Mouse (Mus musculus) frontal cortex, postnatal 25 days (tissue): ENCODE measurements at regions not wholly inside any gene's neighbourhood (a gene's known extent, or its start where the extent isn't known, plus 50 kb on each side); places are given as distances from the start of the nearest gene placed in this dataset.

Source experiments
- DNase-seq, 2 experiments: peaks; one replicate each; pipeline ENCODE4 v3.0.0; 2022; ENCODE audit warnings: low spot score in 2 of 2

DNA sequence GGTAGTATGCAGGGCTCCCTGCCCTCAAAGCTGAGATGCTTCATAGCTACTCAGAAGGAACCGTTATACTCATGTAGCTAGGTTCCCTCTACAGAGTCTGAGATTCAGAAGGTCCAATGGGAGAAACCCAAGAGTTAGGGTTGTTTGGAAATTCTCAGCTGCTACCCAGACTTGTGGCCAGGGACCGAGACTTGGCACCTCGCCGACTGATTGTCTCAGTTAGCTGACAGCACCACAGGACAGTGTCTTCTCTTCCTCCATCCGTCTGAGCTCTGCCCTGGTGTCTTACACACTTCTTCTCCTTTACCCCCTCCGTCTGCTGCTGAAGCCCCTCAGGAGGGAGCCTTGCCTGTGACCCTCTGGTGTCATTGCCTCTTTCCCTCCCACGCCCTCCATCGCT, 329.6 kb upstream of the Prox1 start:
- DNase-seq = no peak

DNA sequence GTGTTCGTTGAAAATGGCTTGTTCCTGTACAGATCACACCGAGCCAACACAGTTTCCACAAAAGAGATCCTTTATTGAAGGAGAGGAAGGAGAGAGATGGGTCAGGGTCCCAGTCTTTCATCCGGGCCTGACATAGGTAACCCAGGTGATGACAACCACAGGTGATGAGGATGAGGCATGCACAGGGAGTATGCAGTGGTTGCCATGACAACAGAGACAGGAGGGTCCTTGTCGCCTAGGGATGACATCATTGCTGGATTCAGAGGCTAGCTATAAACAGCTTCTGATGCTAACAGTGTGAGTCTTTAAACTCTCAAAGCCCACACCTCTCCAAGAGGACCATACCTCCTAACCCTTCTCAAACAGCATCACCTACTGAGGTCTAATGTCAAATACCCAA, 327.0 kb upstream of the Prox1 start:
- DNase-seq = no peak

DNA sequence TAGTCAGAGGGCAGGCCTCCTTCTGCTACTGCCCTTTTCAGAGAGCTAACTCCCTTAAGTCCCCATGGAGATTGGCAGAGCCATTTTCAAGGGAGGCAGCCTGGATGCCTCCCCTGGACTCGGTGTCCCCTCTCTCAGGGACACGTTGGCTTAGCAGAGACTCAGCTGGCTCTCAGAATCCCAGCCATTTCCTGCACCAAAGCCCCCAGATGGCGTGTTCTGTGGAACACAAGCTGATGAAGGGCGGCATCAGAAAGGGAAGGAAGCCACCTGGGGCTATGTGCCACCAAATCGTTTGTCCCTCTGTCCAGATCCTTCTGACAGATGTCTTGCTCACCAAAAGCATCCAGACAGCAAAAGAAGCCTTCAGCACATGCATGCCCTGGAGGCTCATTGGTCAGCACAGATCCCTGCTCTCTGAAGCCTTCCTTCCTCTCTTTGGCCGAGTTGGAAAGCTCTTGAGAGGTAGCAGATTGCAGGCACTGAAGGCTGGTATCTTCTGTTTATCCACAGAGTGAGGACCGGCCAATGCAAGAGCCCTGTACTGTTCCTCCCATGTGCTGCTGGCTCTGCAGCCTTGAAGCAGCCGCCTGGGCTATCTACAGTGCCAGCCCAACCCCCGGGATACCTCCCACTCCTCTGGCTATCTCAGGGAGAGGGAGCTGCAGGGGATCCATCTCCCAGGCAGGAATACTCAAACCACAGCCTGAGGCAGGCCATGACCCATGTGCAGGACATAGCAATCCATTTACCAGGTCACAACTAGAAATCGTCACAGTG, 325.4 kb upstream of the Prox1 start:
- DNase-seq = no peak

DNA sequence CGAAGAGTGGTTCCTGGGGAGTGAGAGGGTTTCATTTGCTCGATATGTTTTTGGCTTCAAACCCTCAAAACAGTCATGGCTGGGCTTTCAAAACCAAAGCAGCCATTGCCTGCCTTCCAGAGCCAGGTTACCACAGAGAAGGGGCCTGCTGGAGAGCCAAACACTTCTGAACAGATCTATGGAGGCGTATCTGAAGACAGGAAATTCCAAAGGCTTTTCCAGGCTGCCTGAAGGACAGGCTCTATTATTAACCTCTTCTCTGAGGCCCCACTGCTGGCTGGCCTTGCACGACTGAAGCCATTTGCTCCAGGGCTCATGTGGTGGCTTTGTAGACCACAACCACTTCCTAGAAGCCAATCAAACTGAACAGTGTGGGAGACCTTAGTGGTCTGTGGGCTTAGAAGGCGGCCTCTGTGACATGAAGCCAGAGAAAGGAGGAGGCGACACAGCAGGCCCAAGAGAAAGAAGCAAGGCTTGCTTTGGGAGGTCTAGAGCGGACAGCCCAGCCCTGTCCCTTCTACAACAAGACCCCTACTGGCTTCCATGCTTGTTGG, 316.1 kb upstream of the Prox1 start:
- no peak for DNase-seq

DNA sequence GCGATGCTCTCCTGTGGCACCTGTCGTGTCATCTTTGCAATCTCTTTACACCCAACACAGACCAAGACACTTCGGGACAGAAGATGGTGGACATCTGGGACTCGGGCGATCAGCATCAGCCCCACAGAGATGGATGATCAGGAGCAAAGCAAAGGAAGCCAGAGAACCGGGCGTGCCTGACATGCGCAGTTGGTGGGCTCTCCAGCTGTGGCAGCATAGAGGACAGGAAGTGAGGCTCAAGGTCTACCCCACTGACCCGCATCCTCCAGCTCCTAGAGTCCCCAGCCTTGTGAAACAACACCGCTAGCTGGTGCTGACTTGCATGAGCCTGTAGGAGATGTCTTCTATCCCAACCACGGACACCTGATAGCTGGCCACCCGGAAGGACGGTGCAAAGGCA, 312.9 kb upstream of the Prox1 start:
- DNase-seq = no peak

DNA sequence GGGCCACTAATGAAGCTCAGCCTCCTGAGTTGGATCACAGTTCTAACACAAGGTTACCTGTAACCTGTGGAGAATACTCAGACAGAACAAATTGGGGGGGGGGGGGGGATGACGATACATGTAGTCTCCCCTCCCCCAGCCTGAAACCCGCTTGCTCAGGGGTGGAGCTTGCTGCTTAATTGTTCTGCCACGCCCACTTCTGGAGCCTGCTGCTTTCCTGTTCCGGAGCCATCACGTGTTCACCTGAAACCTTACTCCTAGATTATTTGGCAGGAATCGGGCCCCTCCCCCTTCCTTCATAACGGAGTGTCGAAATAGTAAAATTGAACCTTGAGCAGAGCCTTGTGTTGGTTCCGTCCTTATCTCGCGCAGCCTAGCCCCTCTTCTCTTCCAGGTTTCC, 310.6 kb upstream of the Prox1 start:
- no peak for DNase-seq

DNA sequence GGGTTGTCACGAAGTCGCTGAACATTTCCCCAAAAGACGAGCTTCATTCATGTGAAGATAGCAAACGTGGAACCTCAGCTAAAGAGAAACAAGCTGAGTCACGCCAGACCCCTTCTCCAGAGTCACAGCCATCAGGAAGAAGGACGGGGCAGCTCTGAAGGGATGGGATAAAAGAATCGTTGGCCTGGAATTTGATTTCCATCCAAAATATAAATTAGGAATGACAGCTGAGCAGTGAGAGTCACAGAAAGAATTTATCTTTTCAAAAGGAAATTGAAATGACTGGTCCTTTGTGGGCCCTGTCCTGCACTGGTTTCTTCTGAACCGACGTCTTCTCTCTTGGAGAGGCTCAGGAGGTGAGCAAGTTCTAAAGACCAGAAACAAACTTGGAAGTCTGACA, 310.1 kb upstream of the Prox1 start:
- DNase-seq = no peak

DNA sequence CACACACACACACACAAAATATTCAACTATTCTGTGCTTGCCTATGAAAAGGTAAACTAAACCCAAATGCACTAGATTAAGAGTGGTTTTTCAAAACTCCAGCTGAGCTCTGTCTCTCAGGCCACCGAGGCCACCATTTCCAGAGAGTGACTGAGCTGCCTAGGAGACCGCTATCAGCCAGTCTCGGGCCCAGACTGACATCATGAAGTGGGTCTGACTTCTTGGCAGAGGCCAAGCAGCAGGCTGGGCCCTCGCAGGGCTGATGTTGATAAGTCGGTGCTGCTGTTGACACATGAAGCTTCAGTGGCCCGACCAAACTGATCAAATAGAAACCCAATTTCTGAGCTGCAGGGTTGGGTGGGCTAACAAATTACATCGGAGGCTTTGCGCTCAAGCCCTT, 302.2 kb upstream of the Prox1 start:
- DNase-seq = no peak

DNA sequence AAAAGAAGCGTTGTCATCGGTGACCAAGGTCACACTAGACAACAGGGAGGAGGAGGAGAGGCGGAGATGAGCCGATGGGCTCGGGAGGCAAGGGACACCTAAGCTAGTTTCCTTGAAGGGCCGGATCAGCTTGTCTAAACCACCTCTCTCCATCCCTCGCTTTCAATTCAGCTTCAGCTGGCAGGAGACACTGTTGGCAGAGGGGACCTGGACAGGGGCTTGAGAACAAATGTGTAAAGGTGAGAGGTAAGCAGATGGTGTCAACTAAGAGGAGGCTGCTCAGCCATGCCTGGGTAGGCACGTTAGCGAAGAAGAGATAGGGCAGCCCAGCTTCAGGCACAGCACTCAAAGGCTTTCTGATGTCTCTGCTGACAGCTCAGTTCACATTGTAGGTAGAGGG, 299.8 kb upstream of the Prox1 start:
- DNase-seq = no peak

DNA sequence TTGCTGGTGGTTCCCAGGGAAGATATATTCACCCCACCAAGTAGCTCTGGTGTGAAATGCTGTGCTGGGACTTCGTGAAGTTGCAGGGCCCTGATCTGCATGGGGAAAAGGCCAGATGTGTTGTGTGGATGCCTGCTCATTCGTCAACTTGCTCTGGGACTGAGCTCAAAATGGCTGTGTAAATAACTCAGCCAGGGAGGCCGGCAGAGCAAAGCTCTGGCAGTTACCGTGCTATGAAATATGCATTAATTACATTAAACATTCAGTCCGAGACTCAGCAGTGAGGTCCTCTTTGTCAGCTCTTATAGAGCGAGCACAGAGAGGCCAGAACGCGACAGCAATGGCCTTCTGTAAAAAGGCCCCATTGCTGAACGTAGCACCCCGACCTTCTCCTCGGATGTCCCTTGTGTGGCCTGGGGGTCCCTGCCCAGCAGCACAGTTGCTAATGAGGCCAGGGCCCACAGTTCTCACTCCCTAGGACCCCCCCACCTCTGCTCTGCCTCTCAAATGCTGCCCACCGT, 287.1 kb upstream of the Prox1 start:
- no peak for DNase-seq

DNA sequence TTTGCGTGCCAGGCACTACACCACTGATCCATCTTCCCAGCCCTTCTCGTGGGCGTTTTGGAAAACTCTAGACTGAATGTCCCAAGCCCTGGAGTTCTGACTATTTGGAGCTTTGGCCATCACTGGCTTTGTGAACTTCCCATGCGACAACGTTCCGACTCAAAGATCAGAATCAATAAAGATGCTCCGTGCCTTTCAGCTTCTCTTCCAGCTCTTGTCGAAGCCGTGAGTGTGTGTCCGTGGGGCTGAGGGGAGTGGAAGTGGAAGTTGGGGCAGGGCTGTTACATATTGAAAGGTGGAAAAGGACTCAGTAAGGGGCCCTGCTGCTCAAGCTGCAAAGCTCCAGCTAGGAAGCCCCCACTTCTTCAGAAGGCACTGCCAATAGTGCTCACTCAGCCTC, 283.0 kb upstream of the Prox1 start:
- no peak for DNase-seq

DNA sequence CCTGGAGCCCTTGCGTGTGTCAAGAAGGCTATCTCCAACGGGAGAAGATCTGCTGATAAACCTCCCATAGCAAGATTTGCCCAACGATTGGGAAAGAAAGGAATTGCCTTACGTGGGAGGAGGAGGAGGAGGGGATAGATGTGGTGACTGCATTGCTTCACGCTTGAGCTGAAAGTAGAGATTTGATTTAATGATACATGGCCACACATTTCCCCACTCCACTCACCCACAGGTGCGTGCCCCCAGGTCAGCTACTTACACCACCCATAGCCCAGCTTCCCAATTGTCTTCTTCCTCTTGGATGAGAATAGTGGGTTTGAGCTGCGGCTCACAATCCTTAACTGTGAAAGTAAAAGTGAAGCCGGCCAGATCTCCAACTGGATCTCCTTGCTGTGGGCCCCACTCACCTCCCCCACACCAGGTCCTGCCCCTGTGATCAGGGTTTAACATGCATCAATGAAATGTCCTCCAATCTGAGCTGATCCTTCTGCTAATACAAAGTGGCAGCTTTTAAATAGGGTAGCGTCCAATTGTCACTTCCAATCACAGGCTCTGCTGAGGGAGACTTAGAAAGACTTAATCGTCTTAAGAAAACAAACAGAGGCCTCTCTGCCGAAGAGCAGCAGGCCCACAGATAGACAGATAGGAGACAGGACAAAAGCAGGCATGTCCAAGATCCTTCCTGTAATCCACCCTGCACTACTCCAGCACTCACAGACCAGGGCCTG, 281.8 kb upstream of the Prox1 start:
- no peak for DNase-seq

DNA sequence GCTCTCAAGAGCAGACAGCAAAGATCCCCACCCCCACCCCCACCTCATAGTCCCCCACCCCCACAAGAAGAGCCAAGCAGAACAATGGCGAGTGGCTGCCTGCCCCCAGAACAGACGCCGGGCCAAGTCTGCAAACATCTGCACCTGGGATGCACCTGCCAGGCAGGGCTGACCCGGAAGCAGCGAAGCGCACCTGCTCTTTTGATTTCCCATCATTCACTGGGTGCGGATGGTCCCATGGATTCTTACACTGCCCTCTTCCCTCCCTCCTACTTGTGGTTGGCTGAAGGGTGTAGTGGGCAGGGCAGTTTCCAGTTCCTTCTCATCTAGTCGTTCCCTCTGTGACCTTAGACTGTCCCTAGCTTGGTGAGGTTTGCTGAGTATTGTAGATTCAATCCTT, 277.7 kb upstream of the Prox1 start:
- DNase-seq = no peak

DNA sequence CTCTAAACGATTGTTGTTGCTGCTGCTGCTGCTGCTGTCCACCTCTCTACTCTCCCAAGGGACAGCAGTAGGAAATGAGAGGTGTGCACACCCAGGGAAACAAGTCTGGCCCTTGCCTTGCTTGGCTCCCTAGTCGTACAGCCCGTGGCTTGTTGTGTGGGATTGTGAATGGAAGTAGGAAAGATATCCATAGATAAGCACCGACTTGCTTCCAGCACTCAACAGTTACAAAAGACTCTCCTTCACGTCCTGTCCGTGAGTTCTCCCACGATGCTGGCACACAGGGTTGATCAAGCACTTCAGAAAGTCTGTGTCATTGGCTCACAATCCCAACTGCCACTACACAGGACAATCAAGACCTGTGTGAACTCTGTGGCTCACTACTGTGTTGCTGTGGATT, 276.7 kb upstream of the Prox1 start:
- no peak for DNase-seq

DNA sequence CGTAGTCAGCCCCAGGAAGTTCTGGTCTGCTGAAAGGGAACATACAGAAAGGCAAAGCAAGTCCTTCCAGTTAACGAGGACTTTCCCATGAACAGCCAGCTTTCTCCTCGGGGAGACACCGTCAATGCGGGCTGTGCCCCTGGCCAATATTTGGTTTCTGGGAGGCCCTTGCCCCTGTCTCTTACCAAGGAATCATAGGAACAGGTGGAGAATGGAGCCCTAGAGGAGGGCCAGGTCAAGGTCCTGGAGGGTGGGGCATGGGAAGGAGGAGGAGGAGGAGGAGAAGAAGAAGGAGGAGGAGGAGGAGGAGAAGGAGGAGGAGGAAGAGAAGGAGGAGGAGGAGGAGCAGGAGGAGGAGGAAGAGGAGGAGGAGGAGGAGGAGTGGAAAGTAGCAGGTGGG, 276.2 kb upstream of the Prox1 start:
- DNase-seq = no peak

DNA sequence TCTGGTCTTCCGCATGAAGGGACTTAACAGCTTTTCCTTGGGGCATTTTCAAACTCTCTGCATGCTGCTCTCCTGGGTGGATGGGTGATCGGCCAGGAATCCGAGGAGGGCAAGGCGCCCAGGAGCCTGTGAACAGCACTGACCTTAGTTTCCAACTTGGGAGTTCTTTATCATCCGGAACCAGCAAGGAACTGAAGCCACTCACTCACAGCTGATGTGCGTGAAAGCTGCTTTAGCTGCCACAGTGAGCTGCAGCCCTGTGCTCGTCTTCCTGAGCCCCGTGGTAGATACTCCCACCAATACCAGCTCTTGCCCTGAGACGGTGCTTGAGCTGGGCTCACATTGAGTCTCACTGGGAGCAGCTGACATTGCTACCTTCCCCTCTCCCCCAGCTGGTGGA, 273.9 kb upstream of the Prox1 start:
- DNase-seq = no peak

DNA sequence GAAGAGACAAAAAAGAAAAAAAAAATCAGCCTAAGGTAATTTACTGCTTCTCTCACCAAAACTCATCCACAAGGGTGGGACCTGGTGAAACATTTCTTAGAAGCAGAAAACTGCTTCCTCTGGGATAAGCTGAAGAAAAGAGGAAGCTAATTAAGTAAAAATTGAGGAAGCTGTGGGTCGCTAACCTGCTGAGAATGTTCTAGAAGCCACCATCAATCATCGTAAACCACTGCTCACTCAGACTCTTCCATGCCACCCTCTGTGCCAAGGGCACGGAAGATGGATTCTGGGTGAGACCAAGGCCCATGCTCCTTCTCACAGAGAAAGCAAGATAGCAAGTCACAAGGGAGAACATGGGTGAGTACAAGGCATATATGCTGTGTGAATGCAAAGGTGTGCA, 272.7 kb upstream of the Prox1 start:
- no peak for DNase-seq

DNA sequence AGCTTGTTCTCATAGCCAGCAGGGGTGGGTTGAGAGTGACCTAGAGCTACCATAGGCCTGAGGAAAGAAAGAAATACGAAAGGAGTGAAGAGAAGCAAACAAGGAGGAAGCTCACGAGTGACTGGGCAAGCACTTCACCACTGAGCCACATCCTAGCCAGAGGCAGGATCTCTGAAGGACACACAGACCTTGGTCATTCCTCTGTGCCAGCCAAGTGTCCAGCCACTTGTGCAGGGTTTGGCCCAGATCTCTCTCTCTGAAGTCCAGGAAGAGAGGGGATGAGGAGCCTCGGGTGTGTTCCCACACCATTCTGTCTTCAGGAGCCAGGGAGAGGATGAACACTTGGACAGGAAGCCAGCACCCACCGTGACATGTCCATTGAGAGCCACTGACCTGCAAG, 271.7 kb upstream of the Prox1 start:
- no peak for DNase-seq

DNA sequence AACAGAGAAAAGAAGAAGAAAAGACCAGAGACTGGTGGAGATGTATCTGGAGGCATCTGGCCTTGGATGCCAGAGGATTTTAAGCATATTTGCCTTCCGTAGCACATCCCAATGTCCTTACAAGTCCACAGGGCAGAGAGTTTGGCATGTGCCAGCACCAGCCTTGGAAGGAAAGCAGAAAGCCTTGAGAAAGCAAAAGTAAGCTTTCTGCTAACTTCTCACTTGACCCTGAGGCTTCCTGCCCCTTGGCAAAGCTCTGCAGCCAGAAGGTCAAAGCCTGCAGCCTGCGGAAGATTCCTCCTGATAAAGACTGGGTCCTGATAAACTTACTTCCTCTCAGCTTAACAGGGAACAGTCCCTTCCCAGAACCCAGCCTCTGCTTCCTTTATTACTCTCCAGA, 268.3 kb upstream of the Prox1 start:
- no peak for DNase-seq

DNA sequence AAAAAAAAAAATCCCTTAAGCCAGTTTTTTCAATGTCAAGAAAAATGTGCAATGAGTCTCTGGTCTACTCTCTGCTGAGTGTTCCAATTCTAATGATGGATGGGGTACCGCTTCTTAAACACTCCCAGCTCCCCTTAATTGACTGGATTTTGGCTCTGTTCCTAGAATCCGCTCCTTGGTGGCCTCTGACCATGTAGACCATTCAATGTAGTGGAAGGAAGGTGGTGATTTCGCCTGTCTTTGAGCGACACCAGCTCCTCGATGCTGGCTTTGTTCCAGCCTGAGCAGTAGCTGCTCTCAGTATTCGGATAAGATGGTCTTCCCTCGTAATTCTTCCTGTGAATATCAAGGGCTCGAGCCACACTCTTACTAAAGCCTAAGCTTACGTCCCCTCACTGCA, 252.4 kb upstream of the Prox1 start:
- no peak for DNase-seq

DNA sequence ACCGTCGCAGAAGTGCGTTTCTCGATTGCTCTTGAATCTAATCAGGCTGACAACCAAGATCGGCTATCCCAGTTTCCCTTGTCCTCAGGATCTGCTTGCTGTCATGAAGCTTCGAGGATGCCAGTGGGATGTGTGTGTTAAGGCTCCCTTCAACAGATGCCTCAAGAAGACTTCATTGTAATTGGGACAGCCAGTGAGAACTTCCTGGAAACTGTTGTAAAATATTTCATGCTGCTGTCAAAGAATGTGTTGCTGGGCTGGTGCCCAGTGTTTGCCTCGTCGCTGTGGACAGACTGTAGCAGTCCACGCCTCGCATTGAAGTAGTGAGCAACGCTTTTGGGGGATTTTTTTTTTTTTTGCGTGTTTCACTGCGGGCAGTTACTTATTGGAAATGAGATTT, 249.2 kb upstream of the Prox1 start:
- DNase-seq = peak; percentile 3 to 14

DNA sequence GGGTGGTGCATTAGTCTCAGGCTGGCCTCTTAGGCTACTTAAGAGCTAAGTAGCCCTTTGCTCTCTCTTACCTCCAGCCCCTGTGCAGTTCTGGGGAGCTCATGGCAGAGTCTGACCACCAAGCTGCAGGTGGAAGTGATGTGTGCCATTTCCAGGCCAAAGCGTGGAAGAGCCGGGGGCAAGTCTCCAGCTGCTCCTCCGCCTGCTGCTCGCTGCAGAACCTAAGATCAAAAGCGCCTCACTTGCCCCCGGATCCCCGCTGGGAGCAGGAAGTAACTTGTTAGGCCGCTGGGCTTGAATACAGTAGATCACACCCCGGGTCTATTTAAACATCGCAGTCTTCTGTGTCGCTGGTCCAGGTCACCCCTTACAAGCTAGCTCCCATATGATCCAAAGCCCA, 246.8 kb upstream of the Prox1 start:
- no peak for DNase-seq

DNA sequence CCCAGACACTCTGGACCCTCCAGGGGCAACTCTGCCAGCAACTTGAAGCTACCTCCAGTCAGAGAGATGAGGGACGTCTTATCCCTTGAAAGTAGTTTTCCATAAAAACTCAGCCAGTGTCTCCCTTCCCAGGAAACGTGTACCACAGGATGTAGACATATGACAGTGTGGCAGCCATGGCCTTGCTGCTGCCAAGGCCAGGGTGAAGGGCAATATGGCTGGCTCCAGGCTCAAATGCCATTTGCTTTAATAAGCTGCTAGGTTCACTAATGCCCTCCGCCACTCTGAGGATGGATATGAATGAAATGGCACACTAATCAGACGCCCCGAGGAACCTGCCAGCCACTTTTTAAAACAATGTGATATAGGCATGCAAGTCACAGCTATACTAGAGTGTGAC, 241.2 kb upstream of the Prox1 start:
- DNase-seq = no peak
